Mouse (Mus musculus): ENCODE results near the gene Slc3a1.
A peak's percentile ranks its signal among the peaks of the same experiment; 100 is the strongest.

Gene Slc3a1

GRCm38 (mm10) chr17:85028093-85028739, at the start of gene Slc3a1:
Gene Slc3a1, plus strand, starts transcription at chr17:85028376.
- DNase-seq (ENCODE audit: low spot score), result no peak

DNA sequence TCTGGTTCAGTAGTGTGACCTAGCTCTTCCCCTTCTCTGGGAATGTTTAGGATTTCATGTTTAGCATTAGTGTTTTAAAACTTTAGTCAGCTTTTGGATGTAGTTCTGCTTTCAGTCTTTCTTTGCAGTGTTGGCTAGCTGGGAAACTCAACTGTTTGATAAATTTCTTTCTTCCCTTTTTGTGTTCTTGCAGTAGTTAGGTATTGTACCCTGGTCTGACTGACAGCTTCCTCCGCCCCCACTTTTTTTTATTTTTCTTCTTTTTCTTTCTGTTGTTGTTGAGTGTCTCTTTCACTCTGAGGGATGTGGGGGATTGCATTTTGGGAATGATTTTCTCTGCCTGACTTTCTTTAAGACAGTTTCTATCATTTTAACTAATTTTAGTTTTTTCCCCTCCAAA, 46.5 kb upstream of the Slc3a1 start:
- DNase-seq (ENCODE audit: low spot score), result no peak

DNA sequence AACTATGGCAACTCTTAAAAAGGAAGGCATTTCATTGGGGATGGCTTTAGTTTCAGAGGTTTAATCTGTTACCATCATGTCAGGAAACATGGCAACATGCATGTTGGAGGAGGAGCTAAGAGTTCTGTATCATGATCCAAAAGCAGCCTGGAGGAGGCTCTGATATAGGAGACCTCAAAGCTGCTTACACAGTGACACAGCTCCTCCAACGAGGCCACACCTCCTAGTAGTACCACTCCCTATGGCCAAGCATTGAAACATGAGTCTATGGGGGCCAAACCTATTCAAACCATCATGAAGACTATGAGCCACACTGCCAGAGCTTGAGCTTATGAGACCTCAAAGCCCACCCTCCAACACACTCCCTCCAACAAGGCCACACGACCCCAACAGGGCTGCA, 45.4 kb upstream of the Slc3a1 start:
- no peak for DNase-seq (ENCODE audit: low spot score)

DNA sequence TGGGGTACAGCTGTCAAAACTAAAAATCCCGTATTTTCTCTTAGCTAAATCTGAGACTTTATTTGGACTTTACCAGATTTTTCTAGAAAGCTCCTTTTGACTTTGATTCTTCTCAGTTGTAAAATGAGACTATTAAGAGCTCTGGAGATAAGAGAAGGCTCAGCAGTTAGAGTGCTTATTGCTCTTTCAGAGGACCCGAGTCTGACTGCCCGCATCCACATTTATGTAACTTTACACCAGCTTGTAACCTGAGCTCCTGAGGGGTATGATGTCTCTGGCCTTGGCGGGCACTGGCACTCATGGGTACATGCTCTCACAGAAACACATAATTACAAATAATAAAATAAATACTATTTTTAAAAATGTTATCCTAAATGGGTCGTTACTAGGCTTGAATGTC, 41.8 kb upstream of the Slc3a1 start:
- DNase-seq (ENCODE audit: low spot score), result no peak

GRCm38 (mm10) chr17:84987834-84988410, 40.3 kb upstream of the Slc3a1 start:
- DNase-seq (ENCODE audit: low spot score), result no peak

- no peak for DNase-seq (ENCODE audit: low spot score)
These were observed 39.7 kb upstream of the Slc3a1 start for GRCm38 (mm10) chr17:84988514-84988913.

DNA sequence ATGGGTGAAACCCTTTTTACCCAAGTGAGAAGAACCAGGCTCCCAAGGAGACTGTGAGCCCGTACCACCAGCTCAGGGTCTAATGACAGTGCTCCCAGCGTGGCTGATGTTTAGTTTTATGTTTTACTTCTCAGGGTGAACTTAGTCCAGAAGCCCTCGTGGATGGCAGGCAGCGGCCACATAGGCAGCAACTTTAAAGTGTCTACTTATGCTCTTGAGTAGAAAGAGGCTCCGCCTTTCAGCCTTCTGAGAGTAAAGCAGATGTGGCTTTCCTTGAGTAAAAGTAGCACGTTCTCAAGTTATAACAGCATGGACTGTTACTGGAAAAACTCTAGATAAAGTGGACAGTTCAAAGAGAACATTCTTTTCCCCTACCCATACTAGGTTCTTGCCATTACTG, 32.3 kb upstream of the Slc3a1 start:
- DNase-seq (ENCODE audit: low spot score), result no peak

DNA sequence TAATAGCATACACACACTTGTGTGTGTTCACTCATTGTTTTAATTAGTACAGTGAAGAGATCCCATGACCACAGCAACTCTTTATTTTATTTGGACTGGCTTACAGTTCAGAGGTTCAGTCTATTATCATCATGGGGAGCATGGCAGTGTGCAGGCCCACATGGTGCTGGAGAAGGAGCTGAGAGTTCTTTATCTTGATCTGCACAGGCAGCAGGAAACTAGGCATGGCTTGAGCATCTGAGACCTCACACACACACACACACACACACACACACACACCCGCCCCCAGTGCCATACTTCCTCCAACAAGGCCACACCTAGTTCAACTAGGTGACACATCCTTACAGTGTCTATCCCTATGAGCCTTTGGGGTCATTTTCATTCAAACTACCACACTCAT, 30.5 kb upstream of the Slc3a1 start:
- DNase-seq (ENCODE audit: low spot score), result no peak

DNA sequence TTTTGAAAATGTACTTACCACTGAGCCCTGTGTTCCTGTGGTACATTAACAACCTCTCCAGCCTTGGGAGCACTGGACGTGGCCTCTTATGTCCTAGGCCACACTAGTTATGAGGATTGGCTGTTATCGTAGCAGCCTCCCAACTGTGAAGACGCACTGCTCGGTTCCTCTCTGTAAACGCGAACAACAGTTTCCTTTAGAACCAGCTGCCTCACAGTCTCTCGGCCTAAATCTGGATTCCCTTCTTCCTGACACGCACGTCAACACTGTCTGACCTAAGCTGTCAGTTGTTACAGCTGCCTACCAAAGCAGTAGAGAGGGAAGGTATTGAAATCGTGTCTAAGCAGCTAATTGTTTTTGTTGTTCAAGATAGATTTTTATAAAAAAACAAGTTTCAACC, 28.5 kb upstream of the Slc3a1 start:
- DNase-seq (ENCODE audit: low spot score), result no peak

- DNase-seq (ENCODE audit: low spot score), result no peak
These were observed 14.7 kb upstream of the Slc3a1 start for GRCm38 (mm10) chr17:85013485-85013884.

GRCm38 (mm10) chr17:85014632-85015031, 13.5 kb upstream of the Slc3a1 start:
- no peak for DNase-seq (ENCODE audit: low spot score)

DNA sequence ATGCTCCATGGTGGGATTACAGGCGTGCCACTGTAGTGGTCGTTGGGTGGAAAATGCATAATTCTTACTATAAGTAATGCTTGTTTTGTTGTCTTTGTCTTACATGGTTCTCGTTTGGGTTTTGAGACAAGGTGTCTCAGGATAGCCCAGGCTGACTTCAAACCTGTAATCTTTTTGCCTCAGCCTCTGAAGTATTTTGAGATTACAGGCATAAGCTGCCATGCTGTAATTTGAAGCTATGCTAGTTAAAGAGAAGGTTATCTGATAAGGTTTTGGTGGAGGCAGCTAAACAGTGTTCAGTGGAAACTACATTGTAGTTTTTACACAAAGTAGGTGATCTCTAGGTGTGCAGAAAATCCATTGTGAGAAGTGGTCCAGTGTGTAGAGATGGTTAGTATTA, 9.8 kb upstream of the Slc3a1 start:
- no peak for DNase-seq (ENCODE audit: low spot score)

GRCm38 (mm10) chr17:85018794-85019193, 9.4 kb upstream of the Slc3a1 start:
- DNase-seq (ENCODE audit: low spot score), result no peak

DNA sequence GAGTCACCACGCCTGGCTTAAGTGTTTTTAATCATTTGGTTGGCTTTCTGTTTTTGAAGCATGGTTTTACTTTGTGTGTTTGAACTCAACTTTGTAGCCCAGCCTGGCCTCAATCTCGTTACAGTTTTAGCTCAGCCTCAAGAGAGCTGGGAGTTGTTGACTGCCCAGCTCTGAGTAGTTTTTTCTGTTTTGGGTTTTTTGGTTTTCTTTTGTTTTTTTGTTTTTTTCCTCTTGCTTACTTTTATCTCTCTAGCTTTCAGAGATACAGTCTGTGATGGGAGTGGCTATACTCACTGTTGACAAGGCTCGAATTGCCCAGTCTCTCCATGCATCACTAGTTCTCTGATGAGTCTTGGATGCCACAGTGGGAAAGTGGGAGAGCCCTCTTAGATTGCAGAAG, 7.8 kb upstream of the Slc3a1 start:
- no peak for DNase-seq (ENCODE audit: low spot score)

DNA sequence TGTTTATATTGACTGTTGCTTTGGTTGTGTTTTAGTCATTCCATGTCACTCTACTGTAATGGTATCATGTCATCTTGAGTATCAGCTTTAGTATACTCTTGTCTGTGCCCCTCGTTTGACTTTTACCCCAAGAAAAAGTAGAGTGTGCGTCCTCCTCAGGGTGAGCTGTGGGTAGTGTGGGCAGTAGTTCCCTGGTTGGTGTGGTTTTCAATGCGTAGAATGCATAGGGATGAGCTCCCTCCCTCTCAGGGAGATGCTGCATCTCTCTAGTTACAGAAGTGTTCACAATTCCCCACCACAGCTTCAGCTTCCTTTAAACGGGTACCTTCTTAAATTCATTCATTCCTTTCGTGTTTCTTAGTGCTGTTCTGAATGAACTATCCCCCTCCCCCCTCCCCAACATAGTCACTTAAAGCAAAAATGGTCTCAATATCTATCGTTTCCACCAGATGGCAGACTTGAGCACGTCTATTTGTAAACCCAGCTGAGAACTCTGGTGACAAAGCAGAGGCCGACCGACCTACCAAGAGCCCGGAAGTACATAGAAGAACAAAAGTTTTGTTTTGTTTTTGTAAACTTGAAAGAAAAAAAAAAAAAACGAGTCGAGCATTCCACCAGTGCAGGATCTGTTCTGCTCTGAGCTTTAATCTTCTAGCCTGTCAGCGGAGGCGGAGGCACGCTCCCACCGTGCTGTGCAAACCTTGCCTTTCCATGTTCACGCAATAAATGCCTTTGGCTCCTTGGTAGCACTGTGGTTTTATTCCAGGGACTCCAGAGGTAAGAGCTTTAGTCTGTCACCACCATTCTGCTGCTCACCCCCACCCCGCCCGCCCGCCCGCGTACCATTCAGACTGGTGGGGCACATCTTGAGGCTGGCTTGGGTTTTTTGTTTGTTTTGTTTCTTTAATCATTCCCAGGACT, 4.7 kb upstream of the Slc3a1 start:
- DNase-seq (ENCODE audit: low spot score), result peak; percentile 14

DNA sequence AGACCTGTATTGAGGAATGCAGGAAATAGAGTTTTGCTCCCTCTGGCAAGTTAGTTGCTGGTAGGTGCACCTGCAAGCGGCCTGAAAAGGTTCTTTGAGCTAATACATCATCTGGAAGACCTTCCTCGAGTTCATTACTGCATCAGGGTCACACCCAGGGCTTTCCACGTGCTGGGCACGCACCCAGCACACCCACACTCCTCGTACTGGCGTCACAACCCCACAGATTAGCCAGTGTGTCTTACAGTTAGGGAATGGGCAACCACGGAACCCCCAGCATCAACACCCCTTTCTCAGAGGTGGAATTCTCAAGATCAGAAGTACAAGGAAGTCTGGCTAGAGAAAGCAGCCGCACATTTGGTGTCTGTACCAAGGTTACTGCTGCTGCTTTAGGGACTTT, 3.9 kb upstream of the Slc3a1 start:
- no peak for DNase-seq (ENCODE audit: low spot score)

- DNase-seq (ENCODE audit: low spot score), result no peak
These were observed 3.0 kb upstream of the Slc3a1 start for GRCm38 (mm10) chr17:85025151-85025550.

DNA sequence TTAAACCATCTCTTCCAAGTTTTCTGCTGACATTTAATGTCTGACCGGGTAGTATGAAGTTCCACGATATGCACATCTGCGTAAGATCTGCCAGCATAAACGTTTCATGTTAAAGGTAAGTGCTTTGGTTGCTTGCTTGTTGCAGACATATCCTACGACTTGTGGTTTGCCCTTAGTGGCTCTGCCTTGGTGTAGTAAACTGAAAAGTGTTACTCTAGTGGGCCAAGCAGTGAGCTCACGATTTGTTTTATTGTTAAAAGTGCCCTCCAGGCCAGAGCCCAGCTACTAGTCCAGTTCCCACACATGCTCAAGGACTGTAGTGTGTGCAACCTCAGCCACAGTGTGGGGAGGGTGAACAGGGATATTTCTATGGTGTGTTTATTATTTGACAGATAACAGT, 1.7 kb upstream of the Slc3a1 start:
- no peak for DNase-seq (ENCODE audit: low spot score)

- DNase-seq (ENCODE audit: low spot score), result no peak
These were observed 929 bp upstream of the Slc3a1 start for GRCm38 (mm10) chr17:85027247-85027646.

GRCm38 (mm10) chr17:85028797-85029196, 621 bp downstream of the Slc3a1 start:
- no peak for DNase-seq (ENCODE audit: low spot score)

DNA sequence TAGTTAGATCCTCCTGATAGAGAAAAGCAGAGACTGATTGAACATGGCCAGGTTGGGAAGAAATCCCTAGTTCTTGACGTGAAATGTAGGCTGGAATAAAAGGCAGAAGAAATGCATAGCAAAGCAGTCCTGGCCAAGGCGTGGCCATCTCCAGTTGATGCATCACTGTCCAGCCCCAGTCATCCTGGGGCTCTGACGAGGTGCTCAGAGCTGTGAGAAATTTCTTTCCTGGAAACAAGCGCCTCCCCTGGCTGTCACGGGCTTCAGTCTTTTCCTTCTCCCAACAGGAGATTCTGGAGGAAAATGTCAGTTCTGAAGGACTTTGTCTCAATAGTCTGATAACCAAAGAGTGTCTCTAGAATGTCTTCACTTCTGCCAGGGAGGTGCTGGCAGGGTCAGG, 2.5 kb downstream of the Slc3a1 start:
- DNase-seq (ENCODE audit: low spot score), result no peak

DNA sequence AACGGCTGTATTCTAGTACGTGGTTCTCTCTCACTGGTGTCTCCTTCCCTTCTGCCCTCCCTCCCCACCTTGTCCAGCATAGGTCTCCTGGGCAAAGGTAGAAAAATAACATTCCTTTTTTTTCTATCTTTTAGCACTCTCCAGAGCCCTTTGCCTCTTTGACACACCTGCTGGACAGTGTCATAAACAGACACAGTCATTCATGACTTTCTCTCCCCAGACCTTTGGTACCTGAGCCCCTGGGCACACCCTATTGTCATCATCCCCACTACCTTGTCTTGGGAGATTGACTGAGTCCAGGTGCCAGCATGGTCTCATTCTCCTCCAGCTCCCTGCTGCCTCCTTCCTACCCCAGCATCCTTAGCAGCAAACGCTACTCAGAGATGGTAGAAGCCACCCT, 4.9 kb downstream of the Slc3a1 start:
- DNase-seq (ENCODE audit: low spot score), result no peak

DNA sequence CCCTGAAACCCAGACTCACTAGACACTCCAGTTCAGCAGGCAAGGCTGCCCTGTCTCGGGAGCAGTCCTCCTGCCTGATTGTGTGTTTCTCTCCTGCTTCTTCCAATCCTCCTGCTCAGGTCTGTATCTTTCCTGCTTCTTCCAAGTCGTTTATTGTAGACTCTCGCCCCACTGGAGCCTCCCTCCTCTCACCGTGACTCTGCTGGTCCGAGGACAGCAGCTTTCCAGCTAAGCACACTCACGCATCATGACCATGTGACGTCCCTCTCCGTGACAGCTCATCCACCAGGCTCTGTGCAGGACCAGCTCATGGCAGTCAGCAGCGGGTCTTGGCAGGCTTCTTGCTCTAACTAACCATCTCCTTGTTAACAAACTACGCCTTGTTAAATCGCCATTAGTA, 5.9 kb downstream of the Slc3a1 start:
- DNase-seq (ENCODE audit: low spot score), result no peak
